Mouse (Mus musculus): ENCODE measurements around the gene Gm10718. TPM values are rescaled to one million over a fixed set of nuclear protein-coding genes. Genes with fewer than 3 reads are reported as not detected.
A peak's percentile ranks its signal among the peaks of the same experiment; 100 is the strongest.
"Not testable (repeated sequence)": the region's sequence is repeated elsewhere in the genome, so short reads cannot be mapped to it uniquely, and the experiment has no call there.

The Gm10718 gene
- polyA plus RNA-seq (2014; fragmentation: Nextera tagmentation; extraction: Ambion mirVana), result not detected in 2 replicates

DNA sequence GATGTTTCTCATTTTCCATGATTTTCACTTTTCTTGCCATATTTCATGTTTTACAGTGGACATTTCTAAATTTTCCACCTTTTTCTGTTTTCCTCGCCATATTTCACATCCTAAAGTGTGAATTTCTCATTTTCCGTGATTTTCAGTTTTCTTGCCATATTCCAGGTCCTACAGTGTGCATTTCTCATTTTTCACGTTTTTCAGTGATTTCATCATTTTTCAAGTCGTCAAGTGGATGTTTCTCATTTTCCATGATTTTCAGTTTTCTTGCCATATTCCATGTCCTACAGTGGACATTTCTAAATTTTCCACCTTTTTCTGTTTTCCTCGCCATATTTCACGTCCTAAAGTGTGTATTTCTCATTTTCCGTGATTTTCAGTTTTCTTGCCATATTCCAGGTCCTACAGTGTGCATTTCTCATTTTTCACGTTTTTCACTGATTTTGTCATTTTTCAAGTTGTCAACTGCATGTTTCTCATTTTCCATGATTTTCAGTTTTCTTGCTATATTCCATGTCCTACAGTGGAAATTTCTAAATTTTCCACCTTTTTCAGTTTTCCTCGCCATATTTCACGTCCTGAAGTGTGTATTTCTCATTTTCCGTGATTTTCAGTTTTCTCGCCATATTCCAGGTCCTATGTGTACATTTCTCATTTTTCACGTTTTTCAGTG lies at the start of gene Gm10718:
TSS of gene Gm10718 (plus strand) at position 236 of the 673 bp plus-strand sequence.
- H3K9ac ChIP-seq (replicated peaks; ENCODE audit: low read length); H3K4me2 ChIP-seq (ENCODE audit: low read depth, low read length); H3K27ac ChIP-seq (replicated peaks; ENCODE audit: low read depth, low read length); H3K36me3 ChIP-seq (replicated peaks; ENCODE audit: control insufficient read depth, insufficient read depth, low read depth, low read length); H3K4me3 ChIP-seq (ENCODE audit: low read depth, low read length); H3K27me3 ChIP-seq (ENCODE audit: control insufficient read depth, insufficient read depth, low read length); H3K9me3 ChIP-seq (replicated peaks; ENCODE audit: control insufficient read depth, low read length); H3K4me1 ChIP-seq (ENCODE audit: control insufficient read depth, insufficient read depth, low read length); ATAC-seq (replicated peaks; ENCODE audit: insufficient number of reproducible peaks, low FRiP score, low TSS enrichment, low read depth); DNase-seq (ENCODE audit: low spot score): not testable (repeated sequence)
- WGBS, result 69% methylated on average over 9 of the region's 13 CpGs

DNA sequence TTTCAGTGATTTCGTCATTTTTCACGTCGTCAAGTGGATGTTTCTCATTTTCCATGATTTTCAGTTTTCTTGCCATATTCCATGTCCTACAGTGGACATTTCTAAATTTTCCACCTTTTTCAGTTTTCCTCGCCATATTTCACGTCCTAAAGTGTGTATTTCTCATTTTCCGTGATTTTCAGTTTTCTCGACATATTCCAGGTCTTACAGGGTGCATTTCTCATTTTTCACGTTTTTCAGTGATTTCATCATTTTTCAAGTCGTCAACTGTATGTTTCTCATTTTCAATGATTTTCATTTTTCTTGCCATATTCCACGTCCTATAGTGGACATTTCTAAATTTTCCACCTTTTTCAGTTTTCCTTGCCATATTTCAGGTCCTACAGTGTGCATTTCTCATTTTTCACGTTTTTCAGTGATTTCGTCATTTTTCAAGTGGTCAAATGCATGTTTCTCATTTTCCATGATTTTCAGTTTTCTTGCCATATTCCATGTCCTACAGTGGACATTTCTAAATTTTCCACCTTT lies 22.8 kb upstream of the Gm10718 start, which contains the start of gene Gm10722:
TSS of gene Gm10722 (plus strand) at position 478 of the 528 bp plus-strand sequence.
- H3K27ac ChIP-seq (replicated peaks; ENCODE audit: low read depth, low read length); ATAC-seq (replicated peaks; ENCODE audit: insufficient number of reproducible peaks, low FRiP score, low TSS enrichment, low read depth); H3K36me3 ChIP-seq (replicated peaks; ENCODE audit: control insufficient read depth, insufficient read depth, low read depth, low read length); H3K27me3 ChIP-seq (ENCODE audit: control insufficient read depth, insufficient read depth, low read length); H3K4me1 ChIP-seq (ENCODE audit: control insufficient read depth, insufficient read depth, low read length); H3K9me3 ChIP-seq (replicated peaks; ENCODE audit: control insufficient read depth, low read length); H3K9ac ChIP-seq (replicated peaks; ENCODE audit: low read length); H3K4me2 ChIP-seq (ENCODE audit: low read depth, low read length); H3K4me3 ChIP-seq (ENCODE audit: low read depth, low read length): not testable (repeated sequence)
- peak; percentile 47 for DNase-seq (ENCODE audit: low spot score)
- WGBS, result 66% methylated on average over 12 of the region's 12 CpGs

DNA sequence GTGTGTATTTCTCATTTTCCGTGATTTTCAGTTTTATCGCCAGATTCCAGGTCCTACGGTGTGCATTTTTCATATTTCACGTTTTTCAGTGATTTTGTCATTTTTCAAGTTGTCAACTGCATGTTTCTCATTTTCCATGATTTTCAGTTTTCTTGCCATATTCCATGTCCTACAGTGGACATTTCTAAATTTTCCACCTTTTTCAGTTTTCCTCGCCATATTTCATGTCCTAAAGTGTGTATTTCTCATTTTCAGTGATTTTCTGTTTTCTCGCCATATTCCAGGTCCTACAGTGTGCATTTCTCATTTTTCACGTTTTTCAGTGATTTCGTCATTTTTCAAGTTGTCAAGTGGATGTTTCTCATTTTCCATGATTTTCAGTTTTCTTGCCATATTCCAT lies 22.3 kb upstream of the Gm10718 start:
- 65% methylated on average over 8 of the region's 8 CpGs for WGBS
- H3K27me3 ChIP-seq (ENCODE audit: control insufficient read depth, insufficient read depth, low read length); H3K9ac ChIP-seq (replicated peaks; ENCODE audit: low read length); H3K36me3 ChIP-seq (replicated peaks; ENCODE audit: control insufficient read depth, insufficient read depth, low read depth, low read length); H3K4me2 ChIP-seq (ENCODE audit: low read depth, low read length); H3K27ac ChIP-seq (replicated peaks; ENCODE audit: low read depth, low read length); H3K4me3 ChIP-seq (ENCODE audit: low read depth, low read length); ATAC-seq (replicated peaks; ENCODE audit: insufficient number of reproducible peaks, low FRiP score, low TSS enrichment, low read depth); DNase-seq (ENCODE audit: low spot score); H3K4me1 ChIP-seq (ENCODE audit: control insufficient read depth, insufficient read depth, low read length); H3K9me3 ChIP-seq (replicated peaks; ENCODE audit: control insufficient read depth, low read length): not testable (repeated sequence)

DNA sequence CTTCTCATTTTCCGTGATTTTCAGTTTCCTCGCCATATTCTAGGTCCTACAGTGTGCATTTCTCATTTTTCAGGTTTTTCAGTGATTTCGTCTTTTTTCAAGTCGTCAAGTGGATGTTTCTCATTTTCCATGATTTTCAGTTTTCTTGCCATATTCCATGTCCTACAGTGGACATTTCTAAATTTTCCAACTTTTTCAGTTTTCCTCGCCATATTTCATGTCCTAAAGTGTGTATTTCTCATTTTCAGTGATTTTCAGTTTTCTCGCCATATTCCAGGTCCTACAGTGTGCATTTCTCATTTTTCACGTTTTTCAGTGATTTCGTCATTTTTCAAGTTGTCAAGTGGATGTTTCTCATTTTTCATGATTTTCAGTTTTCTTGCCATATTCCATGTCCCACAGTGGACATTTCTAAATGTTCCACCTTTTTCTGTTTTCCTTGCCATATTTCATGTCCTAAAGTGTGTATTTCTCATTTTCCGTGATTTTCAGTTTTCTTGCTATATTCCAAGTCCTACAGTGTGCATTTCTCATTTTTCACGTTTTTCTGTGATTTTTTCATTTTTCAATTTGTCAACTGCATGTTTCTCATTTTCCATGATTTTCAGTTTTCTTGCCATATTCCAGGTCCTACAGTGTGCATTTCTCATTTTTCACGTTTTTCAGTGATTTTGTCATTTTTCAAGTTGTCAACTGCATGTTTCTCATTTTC lies 21.2 kb upstream of the Gm10718 start:
- 54% methylated on average over 8 of the region's 11 CpGs for WGBS
- not testable (repeated sequence) for H3K9me3 ChIP-seq (replicated peaks; ENCODE audit: control insufficient read depth, low read length); H3K27me3 ChIP-seq (ENCODE audit: control insufficient read depth, insufficient read depth, low read length); H3K4me1 ChIP-seq (ENCODE audit: control insufficient read depth, insufficient read depth, low read length); H3K9ac ChIP-seq (replicated peaks; ENCODE audit: low read length); H3K27ac ChIP-seq (replicated peaks; ENCODE audit: low read depth, low read length); H3K36me3 ChIP-seq (replicated peaks; ENCODE audit: control insufficient read depth, insufficient read depth, low read depth, low read length); H3K4me3 ChIP-seq (ENCODE audit: low read depth, low read length); H3K4me2 ChIP-seq (ENCODE audit: low read depth, low read length)
- DNase-seq (ENCODE audit: low spot score), result peak; percentile 70
- peak; percentile 88 for ATAC-seq (replicated peaks; ENCODE audit: insufficient number of reproducible peaks, low FRiP score, low TSS enrichment, low read depth)

DNA sequence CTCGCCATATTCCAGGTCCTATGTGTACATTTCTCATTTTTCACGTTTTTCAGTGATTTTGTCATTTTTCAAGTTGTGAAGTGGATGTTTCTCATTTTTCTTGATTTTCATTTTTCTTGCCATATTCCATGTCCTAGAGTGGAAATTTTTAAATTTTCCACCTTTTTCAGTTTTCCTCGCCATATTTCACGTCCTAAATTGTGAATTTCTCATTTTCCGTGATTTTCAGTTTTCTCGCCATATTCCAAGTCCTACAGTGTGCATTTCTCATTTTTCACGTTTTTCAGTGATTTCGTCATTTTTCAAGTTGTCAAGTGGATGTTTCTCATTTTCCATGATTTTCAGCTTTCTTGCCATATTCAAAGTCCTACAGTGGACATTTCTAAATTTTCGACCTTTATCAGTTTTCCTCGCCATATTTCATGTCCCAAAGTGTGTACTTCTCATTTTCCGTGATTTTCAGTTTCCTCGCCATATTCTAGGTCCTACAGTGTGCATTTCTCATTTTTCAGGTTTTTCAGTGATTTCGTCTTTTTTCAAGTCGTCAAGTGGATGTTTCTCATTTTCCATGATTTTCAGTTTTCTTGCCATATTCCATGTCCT lies 20.5 kb upstream of the Gm10718 start, which contains the start of gene Gm11168:
TSS of gene Gm11168 (plus strand) at position 553 of the 603 bp plus-strand sequence.
- not testable (repeated sequence) for H3K27me3 ChIP-seq (ENCODE audit: control insufficient read depth, insufficient read depth, low read length); H3K4me2 ChIP-seq (ENCODE audit: low read depth, low read length); H3K4me3 ChIP-seq (ENCODE audit: low read depth, low read length); H3K9me3 ChIP-seq (replicated peaks; ENCODE audit: control insufficient read depth, low read length); H3K36me3 ChIP-seq (replicated peaks; ENCODE audit: control insufficient read depth, insufficient read depth, low read depth, low read length); H3K4me1 ChIP-seq (ENCODE audit: control insufficient read depth, insufficient read depth, low read length); H3K27ac ChIP-seq (replicated peaks; ENCODE audit: low read depth, low read length); DNase-seq (ENCODE audit: low spot score); ATAC-seq (replicated peaks; ENCODE audit: insufficient number of reproducible peaks, low FRiP score, low TSS enrichment, low read depth); H3K9ac ChIP-seq (replicated peaks; ENCODE audit: low read length)
- WGBS, result 72% methylated on average over 6 of the region's 14 CpGs

DNA sequence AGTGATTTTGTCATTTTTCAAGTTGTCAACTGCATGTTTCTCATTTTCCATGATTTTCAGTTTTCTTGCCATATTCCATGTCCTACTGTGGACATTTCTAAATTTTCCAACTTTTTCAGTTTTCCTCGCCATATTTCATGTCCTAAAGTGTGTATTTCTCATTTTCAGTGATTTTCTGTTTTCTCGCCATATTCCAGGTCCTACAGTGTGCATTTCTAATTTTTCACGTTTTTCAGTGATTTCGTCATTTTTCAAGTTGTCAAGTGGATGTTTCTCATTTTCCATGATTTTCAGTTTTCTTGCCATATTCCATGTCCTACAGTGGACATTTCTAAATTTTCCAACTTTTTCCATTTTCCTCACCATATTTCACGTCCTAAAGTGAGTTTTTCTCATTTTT lies 17.2 kb upstream of the Gm10718 start:
- not testable (repeated sequence) for H3K9me3 ChIP-seq (replicated peaks; ENCODE audit: control insufficient read depth, low read length); H3K36me3 ChIP-seq (replicated peaks; ENCODE audit: control insufficient read depth, insufficient read depth, low read depth, low read length); H3K4me1 ChIP-seq (ENCODE audit: control insufficient read depth, insufficient read depth, low read length); H3K27me3 ChIP-seq (ENCODE audit: control insufficient read depth, insufficient read depth, low read length); H3K4me3 ChIP-seq (ENCODE audit: low read depth, low read length); H3K4me2 ChIP-seq (ENCODE audit: low read depth, low read length); DNase-seq (ENCODE audit: low spot score); H3K27ac ChIP-seq (replicated peaks; ENCODE audit: low read depth, low read length); H3K9ac ChIP-seq (replicated peaks; ENCODE audit: low read length); ATAC-seq (replicated peaks; ENCODE audit: insufficient number of reproducible peaks, low FRiP score, low TSS enrichment, low read depth)
- 82% methylated on average over 1 of the region's 5 CpGs for whole genome bisulfite sequencing

DNA sequence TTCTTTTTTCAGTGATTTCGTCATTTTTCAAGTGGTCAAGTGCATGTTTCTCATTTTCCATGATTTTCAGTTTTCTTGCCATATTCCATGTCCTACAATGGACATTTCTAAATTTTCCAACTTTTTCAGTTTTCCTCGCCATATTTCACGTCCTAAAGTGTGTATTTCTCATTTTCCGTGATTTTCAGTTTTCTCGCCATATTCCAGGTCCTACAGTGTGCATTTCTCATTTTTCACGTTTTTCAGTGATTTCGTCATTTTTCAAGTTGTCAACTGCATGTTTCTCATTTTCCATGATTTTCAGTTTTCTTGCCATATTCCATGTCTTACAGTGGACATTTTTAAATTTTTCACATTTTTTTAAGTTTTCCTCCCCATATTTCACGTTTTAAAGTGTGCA lies 16.7 kb upstream of the Gm10718 start:
- not testable (repeated sequence) for H3K9ac ChIP-seq (replicated peaks; ENCODE audit: low read length); H3K36me3 ChIP-seq (replicated peaks; ENCODE audit: control insufficient read depth, insufficient read depth, low read depth, low read length); H3K27ac ChIP-seq (replicated peaks; ENCODE audit: low read depth, low read length); H3K4me2 ChIP-seq (ENCODE audit: low read depth, low read length); H3K9me3 ChIP-seq (replicated peaks; ENCODE audit: control insufficient read depth, low read length); H3K4me1 ChIP-seq (ENCODE audit: control insufficient read depth, insufficient read depth, low read length); DNase-seq (ENCODE audit: low spot score); H3K4me3 ChIP-seq (ENCODE audit: low read depth, low read length); H3K27me3 ChIP-seq (ENCODE audit: control insufficient read depth, insufficient read depth, low read length)
- WGBS, result 71% methylated on average over 7 of the region's 8 CpGs
- ATAC-seq (replicated peaks; ENCODE audit: insufficient number of reproducible peaks, low FRiP score, low TSS enrichment, low read depth), result peak; percentile 83

DNA sequence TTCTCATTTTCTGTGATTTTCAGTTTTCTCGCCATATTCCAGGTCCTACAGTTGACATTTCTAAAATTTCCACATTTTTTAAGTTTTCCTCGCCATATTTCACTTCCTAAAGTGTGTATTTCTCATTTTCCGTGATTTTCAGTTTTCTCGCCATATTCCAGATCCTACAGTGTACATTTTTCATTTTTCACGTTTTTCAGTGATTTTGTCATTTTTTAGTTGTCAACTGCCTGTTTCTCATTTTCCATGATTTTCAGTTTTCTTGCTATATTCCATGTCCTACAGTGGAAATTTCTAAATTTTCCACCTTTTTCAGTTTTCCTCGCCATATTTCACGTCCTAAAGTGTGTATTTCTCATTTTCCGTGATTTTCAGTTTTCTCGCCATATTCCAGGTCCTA lies 16.1 kb upstream of the Gm10718 start:
- not testable (repeated sequence) for H3K27ac ChIP-seq (replicated peaks; ENCODE audit: low read depth, low read length); ATAC-seq (replicated peaks; ENCODE audit: insufficient number of reproducible peaks, low FRiP score, low TSS enrichment, low read depth); H3K4me3 ChIP-seq (ENCODE audit: low read depth, low read length); H3K27me3 ChIP-seq (ENCODE audit: control insufficient read depth, insufficient read depth, low read length); H3K9ac ChIP-seq (replicated peaks; ENCODE audit: low read length); H3K9me3 ChIP-seq (replicated peaks; ENCODE audit: control insufficient read depth, low read length); H3K4me2 ChIP-seq (ENCODE audit: low read depth, low read length); H3K4me1 ChIP-seq (ENCODE audit: control insufficient read depth, insufficient read depth, low read length); H3K36me3 ChIP-seq (replicated peaks; ENCODE audit: control insufficient read depth, insufficient read depth, low read depth, low read length)
- peak; percentile 11 for DNase-seq (ENCODE audit: low spot score)
- 79% methylated on average over 7 of the region's 9 CpGs for WGBS

Data from embryonic facial prominence, embryonic 11.5 days (tissue).